Mouse (Mus musculus): ENCODE measurements around the gene Arhgef25.

GRCm38 (mm10) chr10:127167614-127168192, 22.2 kb downstream of the Arhgef25 start:
- no peak for TF ChIP-seq CTCF (IDR thresholded peaks at IDR 0.05; ENCODE audit: borderline replicate concordance, control insufficient read depth, extremely low read depth, insufficient read depth, low read length, poor library complexity)
- TF ChIP-seq POLR2A (IDR thresholded peaks at IDR 0.05; ENCODE audit: control insufficient read depth, extremely low read depth, insufficient read depth, low read length, poor library complexity), result no peak

Data from thymus, adult 2 months (tissue).